Mouse (Mus musculus) kidney, postnatal 10 days (tissue): ENCODE data around the gene H2al1e.
A peak's percentile ranks its signal among the peaks of the same experiment; 100 is the strongest.
"Not testable (repeated sequence)": the region's sequence is repeated elsewhere in the genome, so short reads cannot be mapped to it uniquely, and the experiment has no call there.

Experiments
- DNase-seq: peaks from one replicate; pipeline ENCODE4 v3.0.0; 2021; ENCODE audit warnings: mixed read lengths

H2al1e gene

GRCm38 (mm10) chrX:11311634-11312033 is at the start of gene H2al1e:
Gene H2al1e (plus strand): TSS chrX:11311934.
- DNase-seq = not testable (repeated sequence)

- DNase-seq = peak; percentile 19
Measured at GRCm38 (mm10) chrX:11264918-11265317, 46.8 kb upstream of the H2al1e start.

GRCm38 (mm10) chrX:11267791-11268190 is 43.9 kb upstream of the H2al1e start:
- DNase-seq = peak; percentile 66

GRCm38 (mm10) chrX:11269074-11269473 is 42.7 kb upstream of the H2al1e start:
- DNase-seq = no peak

GRCm38 (mm10) chrX:11273190-11273589 is 38.5 kb upstream of the H2al1e start:
- DNase-seq = no peak

- peak; percentile 9 for DNase-seq
Measured at GRCm38 (mm10) chrX:11277083-11277482, 34.7 kb upstream of the H2al1e start.

- DNase-seq = no peak
Measured at GRCm38 (mm10) chrX:11280741-11281140, 31.0 kb upstream of the H2al1e start.

GRCm38 (mm10) chrX:11288306-11288882 is 23.3 kb upstream of the H2al1e start:
- DNase-seq = peak; percentile 13

- DNase-seq = no peak
Measured at GRCm38 (mm10) chrX:11289244-11289643, 22.5 kb upstream of the H2al1e start.

- not testable (repeated sequence) for DNase-seq
Measured at GRCm38 (mm10) chrX:11298957-11299356, 12.8 kb upstream of the H2al1e start, which contains the start of gene H2al1a. Gene H2al1a (plus strand): TSS chrX:11299257.

- DNase-seq = not testable (repeated sequence)
Measured at GRCm38 (mm10) chrX:11302132-11302531, 9.6 kb upstream of the H2al1e start, which contains the start of gene H2al1b. Gene H2al1b (plus strand): TSS chrX:11302432.

- not testable (repeated sequence) for DNase-seq
Measured at GRCm38 (mm10) chrX:11305355-11305754, 6.4 kb upstream of the H2al1e start, which contains the start of gene H2al1c. Gene H2al1c (plus strand): TSS chrX:11305655.

- DNase-seq = not testable (repeated sequence)
Measured at GRCm38 (mm10) chrX:11308524-11308923, 3.2 kb upstream of the H2al1e start, which contains the start of gene H2al1d. Gene H2al1d (plus strand): TSS chrX:11308824.

- not testable (repeated sequence) for DNase-seq
Measured at GRCm38 (mm10) chrX:11314858-11315257, 3.1 kb downstream of the H2al1e start, which contains the start of gene H2al1f. Gene H2al1f (plus strand): TSS chrX:11315158.

- DNase-seq = not testable (repeated sequence)
Measured at GRCm38 (mm10) chrX:11317956-11318355, 6.2 kb downstream of the H2al1e start, which contains the start of gene H2al1g. Gene H2al1g (plus strand): TSS chrX:11318256.

GRCm38 (mm10) chrX:11321192-11321591 is 9.5 kb downstream of the H2al1e start, which contains the start of gene H2al1h:
Gene H2al1h (plus strand): TSS chrX:11321492.
- DNase-seq = not testable (repeated sequence)

- DNase-seq = not testable (repeated sequence)
Measured at GRCm38 (mm10) chrX:11324359-11324758, 12.6 kb downstream of the H2al1e start, which contains the start of gene H2al1i. Gene H2al1i (plus strand): TSS chrX:11324659.

GRCm38 (mm10) chrX:11327522-11327921 is 15.8 kb downstream of the H2al1e start, which contains the start of gene H2al1j:
Gene H2al1j (plus strand): TSS chrX:11327822.
- DNase-seq = not testable (repeated sequence)

- no peak for DNase-seq
Measured at GRCm38 (mm10) chrX:11345762-11346161, 34.0 kb downstream of the H2al1e start.

GRCm38 (mm10) chrX:11346756-11347155 is 35.0 kb downstream of the H2al1e start:
- no peak for DNase-seq

GRCm38 (mm10) chrX:11360823-11361222 is 49.1 kb downstream of the H2al1e start:
- no peak for DNase-seq

GRCm38 (mm10) chrX:11361261-11361660 is 49.5 kb downstream of the H2al1e start:
- no peak for DNase-seq
